Mouse (Mus musculus): ENCODE data around the gene Tmem176b. TPM values are rescaled to one million over a fixed set of nuclear protein-coding genes. Genes with fewer than 3 reads are reported as not detected.

The Tmem176b gene
- polyA plus RNA-seq (2012; rRNA removed): 431 and 645 TPM in 2 replicates

GRCm38 (mm10) chr6:48840973-48841625, at the start of gene Tmem176b:
Tmem176b (minus strand) TSS chr6:48841496.

DNA sequence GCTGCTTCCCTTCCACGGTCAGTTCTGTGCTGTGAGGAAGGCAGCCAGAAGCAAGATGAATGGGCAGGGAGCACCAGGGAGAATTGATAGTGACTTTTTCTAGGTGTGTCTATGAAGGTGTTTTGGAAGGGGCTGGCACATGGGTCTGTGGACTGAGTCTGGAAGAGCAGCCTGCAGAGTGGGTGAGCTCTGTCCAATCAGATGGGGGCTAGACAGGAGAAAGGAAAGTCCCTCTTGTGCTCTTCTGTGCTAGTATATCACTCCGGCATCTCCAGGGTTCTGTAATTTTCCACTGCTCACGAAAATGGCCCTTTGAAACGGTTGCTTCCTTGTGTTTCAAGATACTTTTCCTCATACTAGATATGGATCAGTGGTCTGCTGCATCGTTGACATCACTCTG, 31.3 kb upstream of the Tmem176b start, which contains the start of gene Aoc1:
Aoc1 (plus strand) TSS at position 301 of the 400 bp plus-strand sequence.

GRCm38 (mm10) chr6:48840371-48840969, 826 bp downstream of the Tmem176b start, which contains the start of gene Tmem176a:
Tmem176a (plus strand) TSS chr6:48840919.

Other genes starting within 250 kb of the Tmem176b start
- gene Repin1, start 247.6 kb downstream of the Tmem176b start, polyA plus RNA-seq (2012; rRNA removed): 147 and 149 TPM in 2 replicates
- 1.2 TPM in 1 of 2 replicates, not detected in the other for gene Gm44965, start 247.6 kb downstream of the Tmem176b start, polyA plus RNA-seq (2012; rRNA removed)
- gene Zfp775, start 239.4 kb downstream of the Tmem176b start, polyA plus RNA-seq (2012; rRNA removed): 14.7 and 16.7 TPM in 2 replicates
- 10.9 and 17.7 TPM in 2 replicates for gene AI854703, start 214.7 kb downstream of the Tmem176b start, polyA plus RNA-seq (2012; rRNA removed)
- 1.4 and 1.5 TPM in 2 replicates for gene Gimap8, start 194.3 kb downstream of the Tmem176b start, polyA plus RNA-seq (2012; rRNA removed)
- gene Gimap9, start 165.4 kb downstream of the Tmem176b start, polyA plus RNA-seq (2012; rRNA removed): 0.51 and 1.0 TPM in 2 replicates
- gene Gimap4, start 156.9 kb downstream of the Tmem176b start, polyA plus RNA-seq (2012; rRNA removed): 2.6 and 6.6 TPM in 2 replicates
- 3.9 and 4.3 TPM in 2 replicates for gene Gimap6, start 133.3 kb downstream of the Tmem176b start, polyA plus RNA-seq (2012; rRNA removed)
- 0.30 TPM in 1 of 2 replicates, not detected in the other for gene Gm28053, start 122.9 kb downstream of the Tmem176b start, polyA plus RNA-seq (2012; rRNA removed)
- 0.16 and 0.21 TPM in 2 replicates for gene Gimap7, start 122.9 kb downstream of the Tmem176b start, polyA plus RNA-seq (2012; rRNA removed)
- gene Gimap1, start 102.4 kb downstream of the Tmem176b start, polyA plus RNA-seq (2012; rRNA removed): 7.0 and 8.6 TPM in 2 replicates
- 5.8 and 7.7 TPM in 2 replicates for gene Gimap5, start 95.3 kb downstream of the Tmem176b start, polyA plus RNA-seq (2012; rRNA removed)
- gene Gimap3, start 70.6 kb downstream of the Tmem176b start, polyA plus RNA-seq (2012; rRNA removed): 1.3 and 1.7 TPM in 2 replicates
- 183 and 196 TPM in 2 replicates for gene Tmem176a, start 577 bp downstream of the Tmem176b start, polyA plus RNA-seq (2012; rRNA removed)
- 18.4 and 24.9 TPM in 2 replicates for gene Aoc1, start 31.4 kb upstream of the Tmem176b start, polyA plus RNA-seq (2012; rRNA removed)
- not detected in 2 replicates for gene 1600015I10Rik, start 88.4 kb upstream of the Tmem176b start, polyA plus RNA-seq (2012; rRNA removed)
- gene Doxl2, start 133.5 kb upstream of the Tmem176b start, polyA plus RNA-seq (2012; rRNA removed): not detected in 2 replicates
- not detected in 2 replicates for gene Svs1, start 145.4 kb upstream of the Tmem176b start, polyA plus RNA-seq (2012; rRNA removed)
- 14.5 and 44.0 TPM in 2 replicates for gene Gpnmb, start 195.1 kb upstream of the Tmem176b start, polyA plus RNA-seq (2012; rRNA removed)
- 23.5 and 30.1 TPM in 2 replicates for gene Malsu1, start 232.3 kb upstream of the Tmem176b start, polyA plus RNA-seq (2012; rRNA removed)